Mouse (Mus musculus): ENCODE data around the gene Aldh3b2. TPM values are rescaled to one million over a fixed set of nuclear protein-coding genes. Genes with fewer than 3 reads are reported as not detected.

Aldh3b2 gene
- polyA plus RNA-seq, 1 experiment from 2014 or later = not detected

GRCm38 (mm10) chr19:3986334-3986733 is 14.2 kb downstream of the Aldh3b2 start, which contains the start of gene Acy3:
Acy3 (plus strand) TSS chr19:3986570.
- H3K27ac ChIP-seq = no peak within 1 kb of the TSS
- H3K4me3 ChIP-seq (ENCODE audit: inconsistent target) = no peak within 1 kb of the TSS
- WGBS (ENCODE audit: missing documents) = 48% methylated on average over 8 of the region's 8 CpGs
- H3K36me3 ChIP-seq (ENCODE audit: inconsistent target) = no peaks in the 10 kb centered on the region
- H3K79me2 ChIP-seq (ENCODE audit: inconsistent target) = no peaks in the 10 kb centered on the region

DNA sequence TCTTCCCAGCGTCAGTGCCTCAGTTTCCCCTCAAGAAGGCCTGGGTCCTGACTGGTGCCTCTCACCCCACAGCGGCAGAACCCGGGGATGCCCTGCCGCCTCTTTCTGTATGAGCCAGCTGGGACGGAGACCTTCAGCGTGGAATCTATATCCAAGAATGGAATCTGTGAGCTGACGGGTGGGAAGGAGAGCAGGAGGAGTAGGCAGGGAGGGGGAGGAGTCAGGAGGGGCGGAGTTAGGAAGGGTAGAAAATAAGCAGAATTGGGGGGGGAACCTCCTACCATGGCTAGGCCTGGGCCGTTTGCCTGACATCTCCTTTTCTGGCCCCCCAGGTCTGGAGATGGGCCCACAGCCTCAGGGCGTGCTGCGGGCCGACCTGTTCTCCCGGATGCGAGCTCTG is 15.9 kb downstream of the Aldh3b2 start:
- no peak overlapping the region for H3K4me3 ChIP-seq (ENCODE audit: inconsistent target)
- H3K36me3 ChIP-seq (ENCODE audit: inconsistent target) = no peaks in the 10 kb centered on the region
- no peak overlapping the region for H3K27ac ChIP-seq
- 95% methylated on average over 10 of the region's 14 CpGs for WGBS (ENCODE audit: missing documents)
- no peaks in the 10 kb centered on the region for H3K79me2 ChIP-seq (ENCODE audit: inconsistent target)

DNA sequence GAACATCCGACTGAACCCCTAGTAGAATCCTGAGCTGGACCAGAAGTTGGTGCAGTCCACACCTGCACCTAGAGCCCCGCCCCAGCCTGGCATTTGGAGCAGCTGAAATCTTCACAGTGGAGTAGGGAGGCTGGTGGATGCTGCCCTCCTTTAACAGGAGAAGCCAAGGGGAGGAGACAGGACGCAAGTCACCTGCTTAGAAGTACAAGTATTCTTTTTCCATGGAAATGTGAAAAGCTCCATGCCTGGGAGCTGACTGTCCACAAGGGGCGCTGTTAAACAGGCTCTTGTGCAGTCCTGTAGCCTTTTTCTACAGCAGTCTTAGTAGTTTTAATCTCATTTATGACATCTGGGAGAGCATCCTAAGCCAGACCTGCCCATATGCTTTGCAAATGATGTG is 16.6 kb downstream of the Aldh3b2 start:
- no peaks in the 10 kb centered on the region for H3K36me3 ChIP-seq (ENCODE audit: inconsistent target)
- WGBS (ENCODE audit: missing documents) = 100% methylated on average over 4 of the region's 4 CpGs

GRCm38 (mm10) chr19:3990804-3991203 is 18.7 kb downstream of the Aldh3b2 start:
- Histone ChIP-seq H3K27ac (no peak overlapping the region), H3K4me3 (ENCODE audit: inconsistent target) (no peak overlapping the region), H3K79me2 (ENCODE audit: inconsistent target) (no peaks in the 10 kb centered on the region), H3K36me3 (ENCODE audit: inconsistent target) (no peaks in the 10 kb centered on the region)
- 91% methylated on average over 6 of the region's 6 CpGs for WGBS (ENCODE audit: missing documents)

More for the DNA sequence above, 16.6 kb downstream of the Aldh3b2 start:
- H3K27ac ChIP-seq = no peak overlapping the region
- no peaks in the 10 kb centered on the region for H3K79me2 ChIP-seq (ENCODE audit: inconsistent target)
- no peak overlapping the region for H3K4me3 ChIP-seq (ENCODE audit: inconsistent target)

DNA sequence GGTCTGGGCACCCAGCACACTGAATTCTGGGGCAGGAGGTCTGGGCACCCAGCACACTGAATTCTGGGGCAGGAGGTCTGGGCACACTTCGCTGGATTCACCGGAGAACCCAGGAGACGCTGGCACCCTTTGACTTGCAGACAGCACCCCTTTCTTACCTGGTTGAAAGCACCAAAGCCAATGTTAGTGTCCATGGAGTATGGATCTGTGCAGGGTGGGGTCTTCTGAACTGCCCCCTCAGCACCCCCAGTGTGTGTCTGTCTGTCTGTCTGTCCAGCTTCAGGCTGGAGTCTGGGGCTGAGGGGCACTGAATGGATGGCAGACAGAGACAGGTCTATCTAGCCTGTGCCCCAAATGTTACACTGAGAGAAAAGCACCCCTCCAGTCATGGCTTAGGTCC is 19.4 kb downstream of the Aldh3b2 start:
- no peaks in the 10 kb centered on the region for H3K36me3 ChIP-seq (ENCODE audit: inconsistent target)
- H3K79me2 ChIP-seq (ENCODE audit: inconsistent target) = no peaks in the 10 kb centered on the region
- 93% methylated on average over 3 of the region's 3 CpGs for WGBS (ENCODE audit: missing documents)
- no peak overlapping the region for H3K4me3 ChIP-seq (ENCODE audit: inconsistent target)
- H3K27ac ChIP-seq = no peak overlapping the region

DNA sequence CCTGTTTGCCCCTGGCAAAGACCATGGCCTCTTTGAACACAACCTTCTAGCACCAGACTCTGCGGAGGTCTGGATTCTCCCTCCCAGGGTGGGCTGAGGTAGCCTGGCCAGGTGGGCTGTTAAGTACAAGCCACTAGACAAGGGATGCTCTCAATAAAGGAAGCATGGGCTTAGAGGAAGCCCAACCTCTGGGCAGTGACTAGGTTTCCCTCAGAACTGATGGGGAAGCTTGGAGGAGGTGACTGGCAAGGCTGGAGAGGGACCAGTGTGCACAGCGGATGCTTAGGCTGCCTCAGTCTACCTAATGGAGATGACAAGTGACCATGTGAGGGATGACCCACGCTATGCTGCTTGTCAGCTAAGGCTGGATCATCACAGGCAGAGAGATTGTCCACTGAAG is 19.8 kb downstream of the Aldh3b2 start:
- no peak overlapping the region for H3K4me3 ChIP-seq (ENCODE audit: inconsistent target)
- H3K27ac ChIP-seq = no peak overlapping the region
- H3K36me3 ChIP-seq (ENCODE audit: inconsistent target) = no peaks in the 10 kb centered on the region
- WGBS (ENCODE audit: missing documents) = 81% methylated on average over 3 of the region's 3 CpGs
- no peaks in the 10 kb centered on the region for H3K79me2 ChIP-seq (ENCODE audit: inconsistent target)

DNA sequence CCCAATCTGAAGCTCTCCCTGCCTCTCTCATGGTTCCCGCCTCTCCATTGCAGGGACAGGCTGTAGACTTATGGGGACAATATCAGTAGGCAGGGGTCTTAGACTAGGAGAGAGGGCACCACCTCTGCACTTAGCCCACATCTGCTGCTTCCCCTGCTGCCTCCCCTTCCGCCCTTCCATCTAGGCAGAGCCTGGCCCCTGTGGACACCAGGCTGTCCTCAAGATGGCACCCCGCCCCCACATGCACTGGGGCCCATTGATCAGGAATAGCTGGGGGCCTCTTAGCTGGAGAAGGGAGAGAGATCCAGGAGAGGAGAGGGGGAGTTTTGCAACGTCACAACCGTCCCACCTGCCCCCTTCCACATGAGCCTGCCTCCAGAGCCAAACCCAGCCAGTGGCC is 20.3 kb downstream of the Aldh3b2 start, which contains the start of gene Tbx10:
Tbx10 (plus strand) TSS at position 337 of the 400 bp plus-strand sequence.
- no peak within 1 kb of the TSS for H3K4me3 ChIP-seq (ENCODE audit: inconsistent target)

DNA sequence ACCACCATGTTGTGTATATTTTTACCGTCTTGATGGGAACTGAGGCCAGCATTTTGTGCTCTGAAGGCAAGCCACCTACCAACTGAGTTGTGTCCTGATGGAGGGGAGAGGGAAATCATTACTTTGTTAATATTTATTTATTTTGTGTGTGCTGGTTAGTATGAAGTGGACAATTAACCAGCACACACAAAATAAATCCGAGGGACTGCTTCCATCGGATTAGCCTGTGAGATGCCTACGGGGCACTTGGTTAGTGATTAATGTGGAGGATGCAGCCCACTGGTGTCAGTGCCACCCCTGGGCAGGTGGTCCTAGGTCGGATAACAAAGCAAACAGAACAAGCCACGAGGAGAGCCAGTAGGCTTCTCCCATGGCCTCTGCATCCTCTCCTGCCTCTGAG is 22.8 kb downstream of the Aldh3b2 start:
- Histone ChIP-seq H3K27ac (no peak overlapping the region), H3K36me3 (ENCODE audit: inconsistent target) (no peaks in the 10 kb centered on the region), H3K79me2 (ENCODE audit: inconsistent target) (no peaks in the 10 kb centered on the region), H3K4me3 (ENCODE audit: inconsistent target) (no peak overlapping the region)
- 91% methylated on average over 6 of the region's 6 CpGs for WGBS (ENCODE audit: missing documents)

More for the DNA sequence above, 20.3 kb downstream of the Aldh3b2 start, which contains the start of gene Tbx10:
- WGBS (ENCODE audit: missing documents) = 82% methylated on average over 5 of the region's 5 CpGs
- H3K27ac ChIP-seq = no peak within 1 kb of the TSS
- H3K36me3 ChIP-seq (ENCODE audit: inconsistent target) = no peaks in the 10 kb centered on the region
- H3K79me2 ChIP-seq (ENCODE audit: inconsistent target) = no peaks in the 10 kb centered on the region

DNA sequence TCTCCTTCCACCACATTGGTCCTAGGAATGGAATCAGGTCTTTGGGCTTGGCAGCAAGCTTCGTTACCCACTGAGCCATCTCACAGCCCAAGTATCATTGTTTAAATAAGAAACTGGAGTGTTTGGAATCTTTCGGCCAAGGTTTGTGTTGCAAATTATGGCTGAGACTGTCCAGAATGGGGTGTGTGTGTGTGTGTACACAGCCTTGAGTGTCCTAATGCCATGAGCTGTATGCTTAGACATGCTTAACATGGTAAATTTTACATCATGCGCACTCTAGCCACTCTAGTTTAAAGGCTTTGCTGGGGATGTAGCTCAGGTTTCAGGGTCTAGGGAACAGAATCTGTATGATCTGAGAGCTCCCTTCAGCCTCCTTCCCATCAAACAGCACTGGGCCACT is 23.4 kb downstream of the Aldh3b2 start:
- Histone ChIP-seq H3K4me3 (ENCODE audit: inconsistent target) (no peak overlapping the region), H3K36me3 (ENCODE audit: inconsistent target) (no peaks in the 10 kb centered on the region), H3K79me2 (ENCODE audit: inconsistent target) (no peaks in the 10 kb centered on the region), H3K27ac (no peak overlapping the region)
- 97% methylated on average over 3 of the region's 3 CpGs for WGBS (ENCODE audit: missing documents)

DNA sequence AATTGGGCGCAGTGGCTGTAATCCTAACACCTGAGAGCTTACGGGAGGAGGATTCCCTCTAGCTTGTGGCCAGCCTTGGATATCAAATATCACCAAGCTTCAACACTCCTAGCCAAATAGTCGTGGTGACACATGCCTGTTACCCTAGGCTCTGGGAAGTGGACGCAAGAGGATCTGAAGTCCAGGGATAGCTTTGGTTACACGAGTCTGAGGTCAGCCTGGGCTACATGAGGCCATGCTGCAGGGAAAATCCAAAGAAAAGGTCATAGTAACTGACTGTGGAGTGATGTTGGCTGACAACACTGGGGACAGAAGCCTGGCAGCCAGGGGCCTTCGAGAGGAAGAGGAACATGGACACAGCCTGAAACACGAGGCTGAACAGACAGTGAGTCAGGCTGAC is 24.0 kb downstream of the Aldh3b2 start:
- Histone ChIP-seq H3K79me2 (ENCODE audit: inconsistent target) (no peaks in the 10 kb centered on the region), H3K36me3 (ENCODE audit: inconsistent target) (no peaks in the 10 kb centered on the region), H3K27ac (no peak overlapping the region), H3K4me3 (ENCODE audit: inconsistent target) (no peak overlapping the region)
- 62% methylated on average over 7 of the region's 7 CpGs for WGBS (ENCODE audit: missing documents)

GRCm38 (mm10) chr19:3996747-3997146 is 24.6 kb downstream of the Aldh3b2 start:
- Histone ChIP-seq H3K4me3 (ENCODE audit: inconsistent target) (no peak overlapping the region), H3K79me2 (ENCODE audit: inconsistent target) (no peaks in the 10 kb centered on the region), H3K27ac (no peak overlapping the region), H3K36me3 (ENCODE audit: inconsistent target) (no peaks in the 10 kb centered on the region)
- 91% methylated on average over 3 of the region's 8 CpGs for WGBS (ENCODE audit: missing documents)

DNA sequence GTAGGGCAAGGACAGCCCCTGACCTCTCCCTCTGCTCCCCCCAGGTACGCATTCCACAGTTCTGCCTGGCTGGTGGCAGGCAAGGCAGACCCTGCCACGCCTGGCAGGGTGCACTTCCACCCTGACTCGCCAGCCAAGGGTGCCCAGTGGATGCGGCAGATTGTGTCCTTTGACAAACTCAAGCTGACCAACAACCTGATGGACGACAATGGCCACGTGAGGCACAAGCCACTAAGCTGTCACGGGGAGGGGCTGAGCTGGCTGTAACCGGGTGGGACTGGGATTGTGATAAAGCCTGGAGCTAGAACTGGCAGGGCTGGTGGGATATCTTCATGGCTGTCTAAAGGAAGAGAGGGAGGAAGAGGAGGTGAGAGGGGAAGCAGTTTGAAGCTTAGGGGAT is 25.1 kb downstream of the Aldh3b2 start:
- 96% methylated on average over 8 of the region's 8 CpGs for WGBS (ENCODE audit: missing documents)
- no peaks in the 10 kb centered on the region for H3K36me3 ChIP-seq (ENCODE audit: inconsistent target)

GRCm38 (mm10) chr19:3998335-3998734 is 26.2 kb downstream of the Aldh3b2 start:
- WGBS (ENCODE audit: missing documents) = 96% methylated on average over 8 of the region's 8 CpGs
- Histone ChIP-seq H3K79me2 (ENCODE audit: inconsistent target) (no peaks in the 10 kb centered on the region), H3K4me3 (ENCODE audit: inconsistent target) (no peak overlapping the region), H3K27ac (no peak overlapping the region), H3K36me3 (ENCODE audit: inconsistent target) (no peaks in the 10 kb centered on the region)

More for the DNA sequence above, 25.1 kb downstream of the Aldh3b2 start:
- H3K27ac ChIP-seq = no peak overlapping the region
- H3K79me2 ChIP-seq (ENCODE audit: inconsistent target) = no peaks in the 10 kb centered on the region
- H3K4me3 ChIP-seq (ENCODE audit: inconsistent target) = no peak overlapping the region

- 56% methylated on average over 9 of the region's 9 CpGs for WGBS (ENCODE audit: missing documents)
- no peaks in the 10 kb centered on the region for H3K36me3 ChIP-seq (ENCODE audit: inconsistent target)
- H3K27ac ChIP-seq = peak overlapping the region; percentile 70
- H3K79me2 ChIP-seq (ENCODE audit: inconsistent target) = no peaks in the 10 kb centered on the region
- no peak overlapping the region; the same call in 1 of the 2 replicates for H3K4me3 ChIP-seq (ENCODE audit: inconsistent target)
Observed at GRCm38 (mm10) chr19:3999121-3999730, 27.1 kb downstream of the Aldh3b2 start.

DNA sequence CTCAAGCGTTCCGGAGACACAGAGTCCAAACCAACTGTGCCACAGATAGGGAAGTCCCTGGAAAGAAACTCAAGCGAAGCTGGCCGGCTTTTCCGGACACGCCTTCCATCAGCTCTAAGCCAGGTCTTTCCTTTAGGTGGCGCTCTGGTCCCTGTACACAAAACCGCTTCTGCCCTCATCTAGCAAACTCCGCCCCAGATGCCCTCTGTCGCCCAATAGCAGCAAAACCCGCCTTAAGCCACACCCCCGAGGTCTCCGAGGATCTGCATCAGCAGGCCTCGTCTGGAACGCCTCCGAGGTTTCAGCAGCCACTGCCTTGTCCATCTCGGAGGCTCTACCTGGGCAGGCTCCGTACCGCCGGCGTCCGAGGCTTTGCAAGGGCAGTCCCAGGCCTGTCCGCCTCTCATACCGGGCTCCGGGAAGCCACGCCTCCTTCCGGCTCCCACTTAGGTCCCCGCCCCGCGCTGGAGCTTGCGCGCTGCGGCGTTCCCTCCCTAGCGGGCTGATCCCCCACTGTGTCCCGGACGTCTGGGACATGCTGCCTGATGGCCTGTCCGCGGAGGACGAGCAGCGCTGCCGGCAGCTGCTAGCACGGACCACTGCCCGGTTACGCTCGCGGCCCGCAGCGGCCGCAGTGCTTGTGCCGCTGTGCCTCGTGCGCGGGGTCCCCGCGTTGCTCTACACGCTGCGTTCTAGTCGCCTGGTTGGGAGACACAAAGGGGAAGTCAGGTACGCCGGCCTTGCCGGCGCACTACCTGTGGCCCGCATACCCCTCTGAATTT is 28.2 kb downstream of the Aldh3b2 start, which contains the start of the genes Nudt8 and Gm49405:
Nudt8 (plus strand) TSS at position 462 of the 782 bp plus-strand sequence.
Gm49405 (plus strand) TSS at position 508 of the 782 bp plus-strand sequence.
- Histone ChIP-seq H3K79me2 (ENCODE audit: inconsistent target) (no peaks in the 10 kb centered on the region), H3K4me3 (ENCODE audit: inconsistent target) (peak within 1 kb of the TSS; percentile 40), H3K36me3 (ENCODE audit: inconsistent target) (no peaks in the 10 kb centered on the region), H3K27ac (peak within 1 kb of the TSS; percentile 70)
- under 1% methylated on average over 51 of the region's 64 CpGs for WGBS (ENCODE audit: missing documents)

Data from macrophage (primary cell).